Mouse (Mus musculus): Measurements from ENCODE around the gene Samd14.

- TF ChIP-seq TAL1 (IDR thresholded peaks at IDR 0.05; ENCODE audit: low read length) (no peak), GATA1 (IDR thresholded peaks at IDR 0.05; ENCODE audit: low read length) (no peak)
Measured at GRCm38 (mm10) chr11:95070140-95071107, 60.7 kb downstream of the Samd14 start.

Measured in erythroblast, embryonic 14.5 days (primary cell).